Mouse (Mus musculus) CD4-positive naive resting alpha-beta T cell, adult 57 days (primary cell): ENCODE results near the gene Ccdc172. TPM values are rescaled to one million over a fixed set of nuclear protein-coding genes. Genes with fewer than 3 reads are reported as not detected.

Experiments used
- total RNA-seq: library from RNA; stranded (reverse); gene quantifications from one replicate; pipeline ENCODE4 v1.2.4, GENCODE M21; 2023

Ccdc172 gene
- not detected for total RNA-seq

GRCm38 (mm10) chr19:58511818-58512217 is at the start of gene Ccdc172:
TSS of gene Ccdc172 (plus strand) at chr19:58511993.

Other genes starting within 250 kb of the Ccdc172 start
- gene Gfra1, start 56.1 kb upstream of the Ccdc172 start, total RNA-seq, result 0.35 TPM
- 2.4 TPM for gene Pnlip, start 140.5 kb downstream of the Ccdc172 start, total RNA-seq
- gene Pnliprp1, start 216.9 kb downstream of the Ccdc172 start, total RNA-seq, result not detected
- gene Pnliprp2, start 247.7 kb downstream of the Ccdc172 start, total RNA-seq, result not detected